Mouse (Mus musculus) adrenal gland, postnatal 10 days (tissue): ENCODE results near the gene C1qtnf7. TPM values are rescaled to one million over a fixed set of nuclear protein-coding genes. Genes with fewer than 3 reads are reported as not detected.

ENCODE experiments used
- DNase-seq: peaks from one replicate; pipeline ENCODE4 v3.0.0; 2021; ENCODE audit warnings: mixed read lengths
- long read RNA-seq, 2 experiments: library from polyadenylated mRNA; stranded (forward); transcript quantifications; one replicate each; pipeline ENCODE4 v2.0.0; 2021
- total RNA-seq, 2 experiments: library from RNA; stranded (reverse); gene quantifications; 2 replicates each; pipeline ENCODE4 v1.2.3; 2021

Gene C1qtnf7
- 10 to 100 TPM in 1 of 2 experiments, 1 to 10 TPM in 1; 8.0 to 10.6 TPM for total RNA-seq
- long read RNA-seq, experiment 1, partial matches to known transcripts, result 0 of 7 reads
- long read RNA-seq, experiment 1, other reads (novel, unspliced or antisense), result 3 of 7 reads
- long read RNA-seq, experiment 2, transcript C1qtnf7-201 (3 exons, 3,879 nt), result major isoform, 5 of 12 reads
- long read RNA-seq, experiment 2, partial matches to known transcripts, result 0 of 12 reads
- long read RNA-seq, experiment 2, other reads (novel, unspliced or antisense), result 5 of 12 reads

GRCm38 (mm10) chr5:43515401-43515976, at the start of gene C1qtnf7:
TSS of gene C1qtnf7 (plus strand) at chr5:43515538.
- DNase-seq, result no peak

- no peak for DNase-seq
Measured at GRCm38 (mm10) chr5:43466762-43467161, 48.6 kb upstream of the C1qtnf7 start.

GRCm38 (mm10) chr5:43467214-43467613, 48.1 kb upstream of the C1qtnf7 start:
- no peak for DNase-seq

- no peak for DNase-seq
Measured at GRCm38 (mm10) chr5:43468937-43469336, 46.4 kb upstream of the C1qtnf7 start.

- DNase-seq, result no peak
Measured at GRCm38 (mm10) chr5:43477953-43478352, 37.4 kb upstream of the C1qtnf7 start.

GRCm38 (mm10) chr5:43480046-43480445, 35.3 kb upstream of the C1qtnf7 start:
- no peak for DNase-seq

GRCm38 (mm10) chr5:43480786-43481185, 34.6 kb upstream of the C1qtnf7 start:
- DNase-seq, result no peak

- no peak for DNase-seq
Measured at GRCm38 (mm10) chr5:43481824-43482223, 33.5 kb upstream of the C1qtnf7 start.

GRCm38 (mm10) chr5:43501887-43502286, 13.5 kb upstream of the C1qtnf7 start:
- no peak for DNase-seq

- DNase-seq, result no peak
Measured at GRCm38 (mm10) chr5:43504243-43504786, 11.0 kb upstream of the C1qtnf7 start.

GRCm38 (mm10) chr5:43508470-43508869, 6.9 kb upstream of the C1qtnf7 start:
- no peak for DNase-seq

- DNase-seq, result no peak
Measured at GRCm38 (mm10) chr5:43508892-43509291, 6.4 kb upstream of the C1qtnf7 start.

GRCm38 (mm10) chr5:43511126-43511525, 4.2 kb upstream of the C1qtnf7 start:
- DNase-seq, result no peak

- no peak for DNase-seq
Measured at GRCm38 (mm10) chr5:43516491-43516890, 1.2 kb downstream of the C1qtnf7 start.

GRCm38 (mm10) chr5:43517313-43517712, 2.0 kb downstream of the C1qtnf7 start:
- DNase-seq, result peak; percentile 10

- DNase-seq, result no peak
Measured at GRCm38 (mm10) chr5:43519905-43520304, 4.6 kb downstream of the C1qtnf7 start.

- no peak for DNase-seq
Measured at GRCm38 (mm10) chr5:43521369-43521768, 6.0 kb downstream of the C1qtnf7 start.

- DNase-seq, result no peak
Measured at GRCm38 (mm10) chr5:43522866-43523265, 7.5 kb downstream of the C1qtnf7 start.

GRCm38 (mm10) chr5:43526874-43527584, 11.7 kb downstream of the C1qtnf7 start:
- peak; percentile 18 for DNase-seq

GRCm38 (mm10) chr5:43530186-43530585, 14.8 kb downstream of the C1qtnf7 start:
- DNase-seq, result no peak

- DNase-seq, result no peak
Measured at GRCm38 (mm10) chr5:43530886-43531285, 15.5 kb downstream of the C1qtnf7 start.

GRCm38 (mm10) chr5:43538322-43539167, 23.2 kb downstream of the C1qtnf7 start:
- no peak for DNase-seq
